Mouse (Mus musculus) embryo, embryonic 11 days (tissue): ENCODE measurements around the gene Adamtsl1.

Experiments used
- DNase-seq: peaks from one replicate; pipeline ENCODE4 v3.0.0-alpha.2; 2015

The Adamtsl1 gene

GRCm38 (mm10) chr4:85677621-85678020 is 163.6 kb downstream of the Adamtsl1 start:
- DNase-seq: no peak

DNA sequence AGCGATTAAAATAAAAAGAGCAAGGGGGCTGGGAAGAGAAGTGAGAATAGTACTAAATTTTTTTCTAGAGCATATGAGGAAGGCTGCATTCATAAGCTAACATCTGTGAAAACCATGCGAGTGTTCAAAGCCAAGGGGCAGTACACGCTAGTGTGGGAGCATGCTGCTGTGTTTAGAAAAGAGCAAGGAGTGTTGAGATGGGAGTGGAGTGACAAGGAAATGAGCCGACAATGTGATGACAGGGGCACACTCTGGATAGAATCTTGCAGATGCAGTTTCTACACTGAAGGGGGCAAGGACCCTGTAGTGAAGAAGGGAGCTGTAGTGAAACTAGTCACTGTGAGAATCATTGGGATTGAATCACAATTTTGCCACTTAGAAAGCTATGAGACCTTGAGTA is 172.2 kb downstream of the Adamtsl1 start:
- DNase-seq: no peak

- no peak for DNase-seq
Measured at GRCm38 (mm10) chr4:85695237-85695636, 181.3 kb downstream of the Adamtsl1 start.

- DNase-seq: peak; percentile 63
Measured at GRCm38 (mm10) chr4:85707352-85708057, 193.5 kb downstream of the Adamtsl1 start.

DNA sequence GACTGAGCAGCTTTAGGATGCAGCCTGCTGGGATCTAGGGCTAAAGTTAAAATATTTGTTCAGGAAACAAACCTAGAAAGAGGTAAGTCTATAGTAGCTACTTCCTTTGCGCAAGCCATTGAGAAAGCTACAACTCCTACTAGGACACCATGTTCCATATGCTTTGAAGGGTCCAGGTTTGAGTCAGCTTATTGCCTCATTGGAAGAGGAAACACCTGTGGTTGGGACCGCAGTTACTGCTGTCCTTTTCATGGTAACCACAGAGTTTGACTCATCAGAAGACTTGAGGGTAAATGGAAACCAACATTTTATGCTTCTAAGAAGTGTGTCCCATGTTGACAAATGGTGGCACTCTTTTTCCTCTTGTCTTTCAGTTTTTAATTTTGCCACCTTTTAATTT is 195.7 kb downstream of the Adamtsl1 start:
- no peak for DNase-seq

DNA sequence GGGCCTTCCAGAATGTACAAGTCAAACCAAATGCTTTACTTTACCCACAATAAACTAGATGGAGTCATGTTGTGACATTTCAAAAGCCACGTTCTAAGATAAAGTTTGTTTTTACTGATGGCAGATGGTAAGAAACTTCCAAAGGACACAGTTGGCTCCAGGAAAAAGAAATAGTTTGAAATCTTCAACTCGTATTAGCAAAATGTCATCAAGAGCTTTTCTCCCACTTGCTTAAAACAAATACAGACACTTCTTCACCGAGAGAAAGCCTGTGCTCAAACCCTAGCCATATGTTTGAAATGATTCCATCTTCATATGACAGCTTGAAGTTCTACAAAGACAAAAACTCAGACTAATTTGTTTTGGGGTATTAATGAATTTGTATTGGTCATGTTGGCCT is 211.0 kb downstream of the Adamtsl1 start:
- no peak for DNase-seq

- DNase-seq: no peak
Measured at GRCm38 (mm10) chr4:85727731-85728130, 213.8 kb downstream of the Adamtsl1 start.

- DNase-seq: no peak
Measured at GRCm38 (mm10) chr4:85728416-85728815, 214.4 kb downstream of the Adamtsl1 start.

GRCm38 (mm10) chr4:85740478-85740877 is 226.5 kb downstream of the Adamtsl1 start:
- no peak for DNase-seq

GRCm38 (mm10) chr4:85741825-85742391 is 227.9 kb downstream of the Adamtsl1 start:
- peak; percentile 42 for DNase-seq

DNA sequence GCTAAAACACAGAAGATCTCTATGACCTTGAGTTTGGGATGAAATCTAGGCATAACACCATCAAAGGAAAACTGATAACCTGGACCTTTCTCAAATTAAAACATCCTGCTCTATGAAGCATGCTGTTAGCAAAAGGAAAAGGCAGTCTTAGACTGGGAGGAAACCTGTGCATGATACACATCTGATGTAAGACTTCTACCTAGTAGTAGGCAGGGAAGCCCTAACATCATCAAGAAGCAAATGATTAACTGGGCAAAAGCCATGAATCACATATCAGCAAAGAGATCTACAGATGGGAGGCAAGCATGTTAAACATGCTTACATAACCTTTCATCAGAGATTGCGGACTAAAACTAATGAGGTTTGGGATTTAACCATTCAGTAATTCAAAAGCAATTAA is 229.5 kb downstream of the Adamtsl1 start:
- DNase-seq: no peak

- no peak for DNase-seq
Measured at GRCm38 (mm10) chr4:85762684-85763083, 248.7 kb downstream of the Adamtsl1 start.

DNA sequence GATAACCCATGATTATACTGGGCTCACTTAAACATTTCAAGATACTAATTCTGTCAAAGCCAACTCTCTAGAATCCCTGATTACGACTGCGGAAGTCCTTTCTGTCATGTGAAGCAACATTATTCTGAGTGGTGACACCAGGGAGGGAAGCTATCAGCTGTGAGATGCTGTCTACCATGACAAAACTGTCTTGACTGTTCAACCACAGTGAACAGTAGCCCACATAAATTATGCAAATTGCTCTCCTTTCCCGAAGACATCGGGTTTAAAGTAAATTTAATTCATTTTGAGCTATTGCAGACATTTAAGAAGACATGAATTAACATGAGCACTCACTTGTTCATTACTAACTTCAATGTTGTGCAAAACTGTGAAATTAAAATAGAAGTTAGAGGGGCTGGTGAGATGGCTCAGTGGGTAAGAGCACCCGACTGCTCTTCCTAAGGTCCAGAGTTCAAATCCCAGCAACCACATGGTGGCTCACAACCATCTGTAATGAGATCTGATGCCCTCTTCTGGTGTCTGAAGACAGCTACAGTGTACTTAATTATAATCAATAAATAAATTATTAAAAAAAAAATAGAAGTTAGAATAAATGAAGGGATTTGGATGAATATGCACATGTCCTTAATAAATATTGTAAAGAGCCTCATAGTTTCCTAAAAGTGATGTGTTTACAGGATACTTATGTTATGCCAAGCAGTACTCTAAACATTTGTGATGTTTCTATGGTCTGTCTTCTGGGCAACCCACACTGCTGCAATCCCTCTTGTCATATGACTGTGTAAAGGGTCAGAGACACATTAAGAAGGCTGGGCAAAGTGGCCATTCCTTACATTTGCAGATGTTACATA is 249.4 kb downstream of the Adamtsl1 start:
- no peak for DNase-seq

DNA sequence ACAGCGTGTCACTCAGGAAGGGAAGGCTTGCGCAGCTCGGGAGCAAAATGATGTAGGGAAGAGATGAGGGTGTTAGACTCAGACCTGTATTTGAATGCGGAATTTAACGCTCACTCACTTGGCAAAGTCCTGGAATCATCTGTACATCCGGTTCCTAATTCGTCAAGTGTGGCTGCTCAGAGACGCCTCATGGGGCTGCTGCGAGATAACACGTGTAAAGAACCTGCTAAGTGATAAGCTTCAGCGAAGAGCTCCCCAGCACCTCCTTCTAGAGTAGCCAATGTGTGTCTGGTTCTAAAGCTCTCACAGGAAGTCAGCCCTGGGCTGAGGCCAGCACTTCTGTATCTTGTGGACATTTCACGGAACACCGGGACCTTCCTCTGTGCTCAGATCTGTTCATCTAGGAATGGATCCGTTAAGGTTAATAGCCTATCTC is 250.1 kb downstream of the Adamtsl1 start:
- no peak for DNase-seq

DNA sequence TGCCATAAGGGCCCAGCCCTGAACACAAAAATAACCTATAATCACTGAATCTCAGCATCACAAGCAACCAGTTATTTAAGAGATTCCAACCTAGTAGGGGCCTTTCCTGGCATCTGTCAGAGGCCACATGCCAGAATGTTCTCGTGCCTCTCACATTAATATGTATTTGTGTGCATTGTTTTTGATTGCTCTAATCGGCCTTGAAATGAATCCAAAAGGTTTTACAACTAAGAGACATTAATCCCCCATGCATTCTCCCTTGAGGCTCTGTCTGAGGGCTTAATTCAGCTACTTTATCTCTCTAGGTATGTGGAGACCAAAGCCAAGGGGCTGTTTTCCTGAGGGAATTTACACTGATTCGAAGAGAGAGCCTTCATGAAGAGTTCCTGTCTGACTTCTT is 250.5 kb downstream of the Adamtsl1 start:
- DNase-seq: no peak

DNA sequence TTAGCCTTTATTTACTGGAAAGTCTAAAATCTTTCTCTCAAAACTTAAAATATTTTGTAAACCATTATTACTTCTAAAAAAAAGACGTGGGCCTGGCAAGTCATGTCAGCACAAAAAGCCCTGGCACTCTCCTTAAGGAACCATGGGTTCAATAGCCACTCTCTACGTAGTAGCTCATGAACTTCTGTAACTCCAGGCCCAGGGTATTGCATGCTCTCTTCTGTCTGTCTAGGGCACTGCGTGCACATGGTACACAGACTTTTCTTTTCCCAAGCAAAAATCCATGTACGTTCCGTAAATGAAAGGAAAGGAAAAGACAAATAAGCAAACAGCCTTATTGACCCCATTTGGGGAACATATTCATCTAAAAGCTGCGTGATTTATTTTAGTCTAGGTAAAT is 253.7 kb downstream of the Adamtsl1 start:
- DNase-seq: peak; percentile 9

- peak; percentile 48 for DNase-seq
Measured at GRCm38 (mm10) chr4:85768107-85768506, 254.1 kb downstream of the Adamtsl1 start.

GRCm38 (mm10) chr4:85782511-85782910 is 268.5 kb downstream of the Adamtsl1 start:
- peak; percentile 21 for DNase-seq

DNA sequence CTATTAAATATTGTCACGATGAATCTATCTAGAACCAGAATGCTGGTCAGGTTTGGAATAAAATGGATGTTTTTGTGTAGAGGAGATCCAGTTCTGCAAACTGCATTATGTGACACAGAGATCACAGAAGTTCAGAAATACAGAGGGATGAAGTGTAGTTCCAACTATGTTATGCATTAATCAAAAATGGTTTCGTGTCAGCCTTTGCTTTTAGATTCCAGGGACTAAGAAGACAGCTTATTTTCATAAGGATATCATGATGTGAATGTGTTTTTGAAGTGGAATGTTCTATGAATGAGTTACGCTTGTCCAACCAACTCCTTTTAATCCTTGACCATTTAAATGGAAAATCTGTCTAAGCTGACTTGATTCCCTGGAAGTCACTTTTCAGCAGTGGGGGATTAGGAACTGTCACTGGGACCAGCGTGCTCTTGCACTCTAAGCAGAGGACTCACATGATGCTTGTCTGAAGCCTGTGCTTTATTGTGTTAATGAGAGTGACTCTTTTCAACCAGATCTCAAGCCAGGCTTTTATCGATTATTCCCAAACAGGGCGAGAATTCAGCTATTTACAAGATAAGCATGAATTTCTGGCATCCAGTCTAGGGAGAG is 269.9 kb downstream of the Adamtsl1 start:
- peak; percentile 11 for DNase-seq

DNA sequence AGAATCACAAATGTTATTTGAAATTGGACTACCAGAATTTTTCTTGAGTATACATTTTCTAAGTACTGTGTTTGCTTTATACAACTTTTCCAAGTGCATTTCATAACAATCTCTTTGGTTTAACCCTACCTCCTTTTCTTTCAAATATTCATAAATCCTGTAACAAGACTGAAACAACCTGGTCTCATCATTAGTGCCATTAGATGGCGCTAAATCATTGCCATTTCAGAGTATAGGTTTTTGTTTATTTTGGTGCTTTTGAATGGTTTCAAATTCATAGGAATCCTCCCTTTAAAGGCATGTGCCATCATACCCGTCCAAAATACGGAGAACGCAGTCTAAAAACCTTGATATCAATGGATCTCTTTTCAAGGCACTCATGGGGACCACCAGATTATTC is 270.5 kb downstream of the Adamtsl1 start:
- peak; percentile 19 for DNase-seq

- DNase-seq: peak; percentile 40
Measured at GRCm38 (mm10) chr4:85790226-85790625, 276.3 kb downstream of the Adamtsl1 start.

DNA sequence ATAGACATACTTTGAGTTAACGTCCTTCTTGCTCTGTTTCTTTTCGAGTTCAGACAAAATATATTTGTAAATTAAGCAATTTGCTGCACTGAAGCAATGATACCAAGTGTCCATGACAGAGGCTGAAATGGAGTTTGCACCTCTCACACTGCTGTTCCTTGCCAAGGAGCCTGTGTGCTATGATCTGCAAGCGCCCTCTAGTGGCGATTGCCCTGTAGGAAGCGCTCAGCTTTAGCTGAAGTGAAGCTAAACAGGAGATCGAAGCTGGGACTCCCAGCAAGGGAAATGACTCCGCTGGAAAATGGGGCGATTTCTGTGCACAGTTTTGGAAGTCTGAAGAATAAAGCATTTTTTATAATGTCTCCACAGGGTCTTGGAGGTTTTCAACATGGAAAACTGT is 287.8 kb downstream of the Adamtsl1 start:
- peak; percentile 92 for DNase-seq

GRCm38 (mm10) chr4:85814418-85814817 is 300.4 kb downstream of the Adamtsl1 start:
- DNase-seq: no peak
